Mouse (Mus musculus) testis, adult 2 months (tissue): ENCODE measurements around the gene Dera.

ENCODE experiments used
- CTCF ChIP-seq: fragments of 200-500 bp; IDR thresholded peaks from 2 replicates; pipeline ENCODE4 v1.5.1; 2012; ENCODE audit warnings: low read depth, mild to moderate bottlenecking, inconsistent platforms, low read length, moderate library complexity; ENCODE audit not compliant: control insufficient read depth, insufficient read depth, insufficient replicate concordance
- POLR2A ChIP-seq: fragments of 200-500 bp; IDR thresholded peaks from 2 replicates; pipeline ENCODE4 v1.6.1; 2012; ENCODE audit warnings: low read depth, mild to moderate bottlenecking, inconsistent platforms, low read length, moderate library complexity; ENCODE audit not compliant: control insufficient read depth

GRCm38 (mm10) chr6:137788976-137789590, 34.7 kb downstream of the Dera start:
- no peak for TF ChIP-seq CTCF
- no peak for TF ChIP-seq POLR2A
